Mouse (Mus musculus) gastrocnemius, adult 8-10 months (tissue): ENCODE measurements around the gene Ntm. TPM values are rescaled to one million over a fixed set of nuclear protein-coding genes. Genes with fewer than 3 reads are reported as not detected.

Experiments used
- DNase-seq, 2 experiments: peaks; one replicate each; pipeline ENCODE4 v3.0.0; 2022; ENCODE audit warnings: low spot score in 2 of 2
- total RNA-seq, 4 experiments: library from RNA; stranded (reverse); gene quantifications; 2 replicates each; pipeline ENCODE4 v1.2.4; 2022

Ntm gene
- under 1 TPM; 0.46 to 0.92 (median 0.72) TPM for total RNA-seq

DNA sequence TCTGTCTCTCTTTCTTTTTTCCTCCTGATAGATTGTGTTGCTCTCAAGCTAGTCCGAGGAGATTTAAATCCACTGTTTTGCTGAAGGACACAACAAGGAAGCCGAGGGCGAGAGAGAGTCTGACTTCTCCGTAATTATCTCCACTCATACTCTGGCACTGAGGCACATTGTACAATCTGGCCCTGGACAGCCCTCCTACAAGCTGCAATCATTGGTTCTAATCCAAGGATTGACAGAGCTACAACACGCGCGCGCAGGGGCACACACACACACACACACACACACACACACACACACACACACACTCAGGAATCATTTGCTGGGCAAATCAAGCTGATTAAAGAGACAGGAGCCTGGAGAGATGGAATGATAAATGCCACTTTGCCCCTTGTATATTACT lies at the start of gene Ntm:
Ntm (minus strand) TSS at position 164 of the 400 bp plus-strand sequence.
- no peak for DNase-seq

- no peak for DNase-seq
Observed at GRCm38 (mm10) chr9:30005701-30006100, 42.8 kb upstream of the Ntm start.

- DNase-seq, result peak; percentile 8 to 17
Observed at GRCm38 (mm10) chr9:30003612-30004011, 40.7 kb upstream of the Ntm start.

- no peak for DNase-seq
Observed at GRCm38 (mm10) chr9:29981177-29981915, 18.4 kb upstream of the Ntm start.

DNA sequence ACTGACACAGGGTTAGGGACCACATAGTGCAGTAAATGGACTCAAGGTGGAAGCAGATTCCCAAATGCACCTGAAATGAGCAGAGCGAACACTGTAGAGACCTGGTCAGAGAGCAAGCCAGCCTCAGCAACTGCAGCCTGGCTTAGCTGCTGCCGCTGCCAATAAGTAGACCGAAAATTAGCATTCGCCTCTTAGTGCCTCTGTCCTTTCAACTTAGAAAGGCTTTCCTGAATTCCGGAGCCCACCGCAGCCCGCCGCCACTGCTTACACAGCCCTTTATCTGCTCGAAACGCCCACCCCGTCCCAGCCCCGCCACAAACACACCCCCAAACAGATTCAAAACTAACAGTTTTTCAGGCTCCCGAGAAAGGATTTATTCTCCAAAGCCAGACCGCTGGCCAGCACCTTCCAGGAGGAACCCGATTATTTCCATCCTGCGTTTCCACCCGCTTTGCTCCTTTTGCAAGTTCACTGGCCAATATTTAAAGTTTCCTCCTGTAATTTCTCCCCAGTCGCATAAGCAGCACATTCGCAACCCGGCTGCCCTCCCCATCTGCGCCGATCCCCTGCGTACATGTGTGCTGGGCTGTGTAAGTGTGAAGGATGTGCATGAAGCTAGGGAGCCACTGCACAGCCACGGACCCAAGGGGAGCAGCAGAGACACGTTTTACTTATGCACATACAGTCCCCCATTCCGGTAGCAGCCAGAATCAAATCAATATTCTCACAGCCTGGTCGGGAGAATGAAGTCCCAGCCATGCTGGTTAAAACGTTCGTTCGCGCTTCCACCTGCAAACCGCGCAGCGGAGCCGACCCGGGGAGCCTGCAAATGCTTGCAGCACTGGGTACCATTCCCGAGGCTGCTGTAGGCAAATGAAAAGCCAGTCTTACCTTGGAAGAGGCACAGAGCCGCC lies 730 bp downstream of the Ntm start:
- DNase-seq, result no peak

DNA sequence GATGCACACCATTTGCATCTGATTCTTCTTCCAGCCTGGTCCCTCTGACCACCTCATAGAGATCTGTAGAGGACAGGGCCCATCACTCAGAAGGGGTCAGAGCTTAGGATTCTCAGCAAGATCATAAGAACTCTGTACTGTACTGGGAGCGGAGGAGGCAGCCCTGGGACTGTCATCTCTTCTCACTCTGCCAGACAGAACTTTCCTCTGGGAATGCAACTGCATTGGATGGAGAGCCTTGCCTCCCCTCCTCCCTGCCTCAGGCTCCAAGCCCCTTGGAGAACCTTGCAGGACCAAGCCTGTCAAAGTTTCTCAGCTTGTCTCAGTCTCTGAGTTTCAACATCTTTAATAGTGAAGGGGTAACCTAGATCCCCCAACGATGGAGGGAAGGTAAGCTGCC lies 1.4 kb downstream of the Ntm start:
- DNase-seq, result no peak

DNA sequence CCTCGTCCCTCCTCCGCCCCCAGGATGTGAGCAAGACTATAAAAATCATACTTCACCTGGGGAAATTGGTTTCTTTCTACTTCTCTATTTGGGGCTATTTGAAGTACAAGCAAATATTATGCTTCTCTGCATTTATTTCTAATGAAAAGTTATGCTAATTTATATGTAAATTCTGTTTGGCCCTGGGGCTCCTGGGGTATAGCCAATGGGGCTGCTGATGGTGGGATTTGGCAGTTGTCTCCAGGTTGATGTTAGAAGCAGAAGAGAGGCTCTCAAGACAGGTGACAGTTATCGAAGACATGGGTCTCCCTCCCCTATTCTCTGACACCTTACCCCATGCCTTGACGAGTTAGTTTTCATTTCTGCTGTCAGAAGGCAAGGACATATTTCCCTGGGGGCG lies 2.2 kb downstream of the Ntm start:
- DNase-seq, result no peak

DNA sequence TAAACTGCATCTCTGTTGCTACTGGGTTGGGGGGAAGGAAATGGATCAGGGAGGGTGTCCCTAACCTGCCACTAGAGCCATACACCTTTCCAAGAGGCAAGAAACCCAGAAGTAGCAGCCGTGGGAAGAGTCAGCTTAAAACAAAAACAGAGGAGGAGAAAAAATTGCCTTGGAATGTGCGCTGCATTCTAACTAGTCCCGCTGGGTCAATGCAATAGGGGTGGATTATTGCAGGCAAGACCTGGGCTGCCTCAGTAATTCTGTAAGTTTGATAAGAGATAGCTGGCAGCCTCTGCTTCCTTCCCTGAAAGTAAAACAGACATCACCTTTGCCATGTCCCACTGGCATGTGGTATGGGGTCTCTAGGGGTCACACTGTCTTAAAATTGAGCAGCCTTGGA lies 2.7 kb downstream of the Ntm start:
- DNase-seq, result no peak

DNA sequence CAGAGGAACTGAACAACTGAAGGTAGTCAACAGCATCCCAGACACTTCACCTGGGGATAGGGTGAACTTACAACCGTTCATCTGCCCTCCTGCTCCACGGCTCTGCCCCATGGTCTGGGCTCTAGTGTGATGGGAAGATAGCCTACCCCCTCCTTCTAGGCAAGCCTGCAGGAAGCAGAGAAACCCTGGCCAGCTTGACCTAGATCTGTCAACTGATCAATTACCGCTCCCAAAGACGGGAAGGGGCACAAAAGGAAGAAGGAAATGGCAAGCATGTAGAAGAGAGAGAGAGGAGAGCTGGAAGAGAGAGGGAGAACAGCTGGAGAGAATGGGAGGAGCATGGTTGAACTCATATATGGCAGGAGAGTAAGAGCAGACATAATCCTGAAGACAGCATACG lies 6.0 kb downstream of the Ntm start:
- no peak for DNase-seq

DNA sequence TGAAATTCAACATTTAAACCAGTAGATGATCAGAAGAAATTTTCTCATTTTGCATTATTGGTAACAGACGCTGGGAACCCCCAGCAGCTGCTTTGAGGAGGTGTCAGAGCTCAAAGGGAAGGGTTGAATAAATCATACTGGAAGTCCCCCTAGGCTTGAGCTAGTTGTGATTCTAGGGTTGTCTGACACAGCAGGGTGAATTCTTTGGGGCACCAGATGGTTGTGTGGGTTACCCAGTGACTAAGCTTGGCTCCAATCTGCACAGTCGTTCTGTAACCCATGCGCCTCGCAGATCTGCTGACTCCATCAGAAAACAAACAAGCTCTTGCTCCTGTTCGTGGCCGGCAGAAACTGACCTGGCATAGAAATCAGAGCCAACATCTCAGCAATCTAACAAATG lies 8.9 kb downstream of the Ntm start:
- DNase-seq, result no peak

GRCm38 (mm10) chr9:29949041-29949440 lies 13.9 kb downstream of the Ntm start:
- no peak for DNase-seq

GRCm38 (mm10) chr9:29943209-29944070 lies 19.5 kb downstream of the Ntm start:
- DNase-seq, result no peak

- no peak for DNase-seq
Observed at GRCm38 (mm10) chr9:29942183-29942952, 20.6 kb downstream of the Ntm start.

DNA sequence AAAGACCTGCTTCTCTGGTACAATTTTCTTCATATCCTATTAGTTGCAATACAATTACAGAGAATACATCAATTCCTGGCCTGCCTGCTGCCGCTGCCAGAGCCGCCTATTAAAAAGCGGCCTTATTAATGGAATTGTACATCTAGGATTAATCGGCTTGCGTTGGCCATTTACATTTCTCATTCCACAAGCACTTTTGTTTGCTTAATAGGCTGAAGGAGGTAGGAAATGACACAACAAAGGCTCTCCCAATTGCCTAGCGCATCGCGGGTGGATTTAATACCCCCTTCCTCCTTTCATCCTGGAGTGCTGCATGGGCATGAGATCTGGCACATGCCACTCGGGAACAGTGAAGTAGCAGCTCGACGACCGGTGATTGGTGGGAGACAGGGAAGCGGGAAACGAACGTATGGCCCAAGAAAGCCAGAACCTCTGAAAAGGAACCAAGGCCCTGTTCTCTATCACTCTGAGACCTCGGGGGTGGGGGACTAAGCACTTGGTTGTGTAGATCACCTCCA lies 23.4 kb downstream of the Ntm start:
- DNase-seq, result no peak

- no peak for DNase-seq
Observed at GRCm38 (mm10) chr9:29928796-29929195, 34.1 kb downstream of the Ntm start.

- no peak for DNase-seq
Observed at GRCm38 (mm10) chr9:29925382-29925781, 37.6 kb downstream of the Ntm start.

DNA sequence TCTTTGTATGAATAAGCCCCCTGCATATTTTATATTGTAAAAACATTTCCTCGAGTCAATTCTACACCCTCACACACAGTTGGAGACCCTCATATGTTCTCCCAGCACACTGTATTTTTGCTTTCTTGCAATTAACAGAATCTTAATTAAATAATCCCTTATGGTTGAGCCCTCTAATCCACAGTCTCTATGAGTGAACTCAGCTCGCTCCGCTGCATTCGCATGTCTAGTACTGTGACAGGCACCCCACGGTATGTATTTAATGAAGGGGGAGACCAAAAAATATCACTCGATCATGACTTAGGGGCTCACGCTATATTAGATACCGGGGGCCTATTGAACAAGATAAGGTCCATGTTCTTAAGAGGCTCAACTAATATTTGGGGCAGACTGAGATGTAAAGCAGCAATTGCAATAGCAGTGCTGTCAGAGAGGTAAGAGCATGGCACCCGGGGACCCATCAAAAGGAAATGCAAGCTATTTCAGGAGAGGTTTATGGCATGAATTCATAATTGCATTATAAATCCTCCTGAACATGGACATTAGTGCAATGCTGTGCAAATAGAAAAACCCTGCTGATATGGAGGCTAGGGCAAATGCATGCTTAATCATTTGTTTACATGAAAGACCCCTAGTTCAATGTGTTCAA lies 64.4 kb downstream of the Ntm start:
- no peak for DNase-seq

DNA sequence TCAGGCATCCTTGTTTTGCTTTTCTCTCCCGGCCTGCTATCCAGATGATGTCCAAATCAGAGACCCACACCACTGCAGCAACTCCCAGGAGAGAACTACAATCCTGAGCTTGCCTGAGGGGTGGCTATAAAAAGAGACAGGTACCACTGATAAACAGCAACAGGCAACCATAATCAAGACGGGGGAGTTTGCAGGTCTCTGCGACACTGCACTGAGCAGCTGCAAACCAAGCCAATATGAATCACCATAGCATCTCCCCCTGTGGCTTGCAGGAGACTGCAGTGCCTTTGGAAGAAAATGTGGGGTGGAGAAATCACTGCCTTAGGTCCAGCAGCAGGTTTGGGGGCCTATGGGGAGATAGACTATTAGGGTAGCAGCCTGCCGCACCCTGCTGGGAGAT lies 65.5 kb downstream of the Ntm start:
- no peak for DNase-seq

DNA sequence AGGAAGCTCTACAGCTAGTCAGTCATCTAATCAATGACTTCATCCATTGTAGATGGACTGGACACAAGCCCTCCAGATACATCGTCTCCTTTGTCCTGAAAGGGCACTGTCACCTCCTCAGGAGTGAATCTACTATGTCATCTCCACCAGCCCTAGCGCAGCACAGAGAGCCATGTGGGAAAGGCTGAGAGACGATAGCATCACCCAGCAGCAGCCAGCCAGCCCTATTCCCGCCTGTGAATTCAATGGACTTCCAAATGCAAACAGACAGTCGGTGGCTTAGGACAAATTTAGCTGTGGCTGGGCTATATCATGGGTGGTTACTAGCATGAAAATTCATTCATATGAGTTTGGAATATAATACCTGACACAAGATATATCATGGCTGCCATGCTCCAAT lies 70.1 kb downstream of the Ntm start:
- no peak for DNase-seq

DNA sequence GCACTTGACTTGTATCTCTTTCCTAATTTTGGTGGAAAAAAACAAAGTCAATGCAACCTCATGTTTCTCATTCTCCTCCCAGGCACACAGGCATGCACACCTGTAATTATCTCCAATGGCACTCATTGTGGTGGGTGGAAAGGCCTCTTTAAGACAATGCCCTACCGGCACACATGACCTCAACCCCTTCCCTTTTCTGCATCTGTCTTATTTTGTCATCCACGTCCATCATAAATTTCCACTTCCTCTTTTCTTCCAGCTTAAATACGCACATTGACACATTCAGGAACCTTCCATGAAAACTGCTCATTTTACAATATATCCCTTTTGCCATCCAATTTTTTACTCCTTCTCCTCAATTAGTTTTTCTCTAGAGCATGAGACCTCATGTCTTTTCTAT lies 74.2 kb downstream of the Ntm start:
- DNase-seq, result no peak
